Mouse (Mus musculus): Measurements from ENCODE around the gene Gabrb1. TPM values are rescaled to one million over a fixed set of nuclear protein-coding genes. Genes with fewer than 3 reads are reported as not detected.
"Not testable (repeated sequence)": the region's sequence is repeated elsewhere in the genome, so short reads cannot be mapped to it uniquely, and the experiment has no call there.

The Gabrb1 gene
- polyA plus RNA-seq, 1 experiment, result 0.01 TPM

DNA sequence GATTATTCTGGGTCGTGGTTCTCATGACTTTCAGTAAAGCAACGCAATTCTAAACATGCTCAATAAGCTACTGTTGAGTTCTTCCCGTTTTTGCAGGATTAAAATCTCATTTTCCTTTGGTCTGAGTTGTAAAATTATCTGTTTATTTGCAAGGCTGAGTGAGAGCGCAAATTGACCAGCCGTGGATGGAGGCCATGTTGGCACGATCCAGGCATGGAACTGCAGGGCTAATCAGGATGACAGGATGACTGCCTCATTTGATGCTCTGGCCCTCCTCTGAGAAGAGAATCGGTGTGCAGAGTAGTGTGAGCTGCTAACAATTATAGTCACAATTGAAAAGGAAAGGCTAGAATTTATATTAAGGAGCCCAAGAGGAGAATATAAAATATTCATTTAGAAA, 480.3 kb downstream of the Gabrb1 start:
- Histone ChIP-seq H3K79me3 (ENCODE audit: low read depth) (no peaks in the 10 kb centered on the region), H3ac (ENCODE audit: control insufficient read depth, insufficient read length, low read depth) (no peak overlapping the region), H3K27me3 (ENCODE audit: control insufficient read depth, insufficient read depth, insufficient read length) (no peaks in the 10 kb centered on the region), H3K36me3 (ENCODE audit: control insufficient read depth, insufficient read depth) (no peaks in the 10 kb centered on the region), H3K79me2 (ENCODE audit: control insufficient read depth, insufficient read depth) (no peaks in the 10 kb centered on the region), H3K4me3 (ENCODE audit: insufficient read depth, poor library complexity, severe bottlenecking) (no peak overlapping the region)
- TF ChIP-seq MYOD1 (IDR thresholded peaks at IDR 0.05; ENCODE audit: control insufficient read depth, insufficient read length, low read depth) (no peak), FOSL1 (IDR thresholded peaks at IDR 0.05; ENCODE audit: insufficient read depth, low read length, poor library complexity, severe bottlenecking) (no peak), CTCF (IDR thresholded peaks at IDR 0.05; ENCODE audit: control insufficient read depth, insufficient read depth, insufficient read length) (no peak), MYOG (IDR thresholded peaks at IDR 0.05; ENCODE audit: control insufficient read depth, extremely low read depth, insufficient read length) (no peak), CEBPB (IDR thresholded peaks at IDR 0.05; ENCODE audit: low read depth) (no peak), MAX (IDR thresholded peaks at IDR 0.05) (no peak), USF1 (IDR thresholded peaks at IDR 0.05; ENCODE audit: low read depth) (no peak)

DNA sequence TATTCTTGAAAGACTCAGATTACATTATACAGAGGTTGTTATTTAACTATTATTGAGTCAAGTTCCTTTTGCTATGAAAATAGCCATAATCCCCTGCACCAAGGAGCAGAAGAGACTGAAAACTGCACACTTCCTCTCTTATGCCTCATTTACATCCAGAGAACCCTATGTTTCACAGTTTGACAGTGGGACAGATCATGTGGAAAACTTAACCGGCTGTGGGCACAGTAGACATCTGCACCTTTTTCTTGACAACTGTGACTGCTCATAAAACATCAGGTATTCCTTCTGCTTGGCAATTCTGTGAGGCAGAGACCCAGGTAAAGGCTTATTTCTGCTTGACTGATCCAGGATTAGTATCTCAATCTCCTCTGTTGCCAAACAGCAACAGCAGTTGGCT, 481.7 kb downstream of the Gabrb1 start:
- Histone ChIP-seq H3K4me3 (ENCODE audit: insufficient read depth, poor library complexity, severe bottlenecking) (no peak overlapping the region), H3K36me3 (ENCODE audit: control insufficient read depth, insufficient read depth) (no peaks in the 10 kb centered on the region), H3K27me3 (ENCODE audit: control insufficient read depth, insufficient read depth, insufficient read length) (no peaks in the 10 kb centered on the region), H3ac (ENCODE audit: control insufficient read depth, insufficient read length, low read depth) (no peak overlapping the region), H3K79me3 (ENCODE audit: low read depth) (no peaks in the 10 kb centered on the region), H3K79me2 (ENCODE audit: control insufficient read depth, insufficient read depth) (no peaks in the 10 kb centered on the region)
- no peak for TF ChIP-seq FOSL1 (IDR thresholded peaks at IDR 0.05; ENCODE audit: insufficient read depth, low read length, poor library complexity, severe bottlenecking)
- no peak for TF ChIP-seq CTCF (IDR thresholded peaks at IDR 0.05; ENCODE audit: control insufficient read depth, insufficient read depth, insufficient read length)
- TF ChIP-seq CEBPB (IDR thresholded peaks at IDR 0.05; ENCODE audit: low read depth), result no peak
- TF ChIP-seq MYOG (IDR thresholded peaks at IDR 0.05; ENCODE audit: control insufficient read depth, extremely low read depth, insufficient read length), result no peak
- no peak for TF ChIP-seq MYOD1 (IDR thresholded peaks at IDR 0.05; ENCODE audit: control insufficient read depth, insufficient read length, low read depth)
- no peak for TF ChIP-seq MAX (IDR thresholded peaks at IDR 0.05)
- no peak for TF ChIP-seq USF1 (IDR thresholded peaks at IDR 0.05; ENCODE audit: low read depth)

DNA sequence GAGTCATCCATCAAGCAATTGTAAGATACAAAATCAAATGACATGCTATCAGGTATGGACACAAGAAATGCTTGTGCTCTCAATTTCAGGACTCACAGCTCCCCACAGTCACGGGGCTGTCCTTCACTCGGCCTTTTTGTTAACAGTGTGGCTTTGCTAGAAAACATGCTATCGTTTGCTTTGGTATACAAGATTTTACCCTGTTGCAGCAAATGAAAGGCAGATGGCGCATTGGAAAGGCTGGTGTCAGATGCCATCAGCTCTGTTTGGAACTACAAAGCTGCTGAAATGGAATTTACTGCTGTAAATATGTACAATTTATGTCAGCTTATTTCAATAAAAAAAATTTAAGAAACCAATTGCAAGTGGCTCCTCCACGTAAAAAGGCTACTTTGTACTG, 490.8 kb downstream of the Gabrb1 start:
- no peaks in the 10 kb centered on the region for H3K27me3 ChIP-seq (ENCODE audit: control insufficient read depth, insufficient read depth, insufficient read length)
- no peaks in the 10 kb centered on the region for H3K79me2 ChIP-seq (ENCODE audit: control insufficient read depth, insufficient read depth)
- H3K79me3 ChIP-seq (ENCODE audit: low read depth), result no peaks in the 10 kb centered on the region
- H3K36me3 ChIP-seq (ENCODE audit: control insufficient read depth, insufficient read depth), result peaks cover 4% of the 10 kb centered on the region
- TF ChIP-seq MYOG (IDR thresholded peaks at IDR 0.05; ENCODE audit: control insufficient read depth, extremely low read depth, insufficient read length), result no peak
- TF ChIP-seq CTCF (IDR thresholded peaks at IDR 0.05; ENCODE audit: control insufficient read depth, insufficient read depth, insufficient read length), result no peak
- no peak for TF ChIP-seq MYOD1 (IDR thresholded peaks at IDR 0.05; ENCODE audit: control insufficient read depth, insufficient read length, low read depth)
- TF ChIP-seq CEBPB (IDR thresholded peaks at IDR 0.05; ENCODE audit: low read depth), result no peak
- TF ChIP-seq MAX (IDR thresholded peaks at IDR 0.05), result no peak
- no peak for TF ChIP-seq USF1 (IDR thresholded peaks at IDR 0.05; ENCODE audit: low read depth)
- TF ChIP-seq FOSL1 (IDR thresholded peaks at IDR 0.05; ENCODE audit: insufficient read depth, low read length, poor library complexity, severe bottlenecking), result no peak
- no peak overlapping the region for H3ac ChIP-seq (ENCODE audit: control insufficient read depth, insufficient read length, low read depth)
- H3K4me3 ChIP-seq (ENCODE audit: insufficient read depth, poor library complexity, severe bottlenecking), result no peak overlapping the region

DNA sequence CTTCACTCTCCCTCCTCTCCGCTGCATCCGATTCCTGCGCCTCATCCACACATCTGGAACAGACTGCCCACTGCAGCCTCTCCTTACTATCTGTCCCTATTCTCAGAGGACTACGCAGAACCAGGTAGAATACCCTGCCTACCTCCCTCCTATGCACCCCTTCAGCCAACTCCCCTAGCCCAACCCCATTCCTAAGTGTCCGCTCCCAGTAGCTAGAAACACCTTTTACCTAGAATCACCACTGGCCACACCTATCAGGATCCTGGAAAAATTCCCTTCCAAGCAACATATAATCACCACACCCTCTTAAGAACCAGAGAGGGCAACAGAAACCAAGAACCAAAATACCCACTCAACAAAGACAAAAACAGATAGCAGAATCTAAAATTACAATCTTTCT, 493.0 kb downstream of the Gabrb1 start:
- Histone ChIP-seq H3K27me3 (ENCODE audit: control insufficient read depth, insufficient read depth, insufficient read length) (no peaks in the 10 kb centered on the region), H3ac (ENCODE audit: control insufficient read depth, insufficient read length, low read depth) (no peak overlapping the region), H3K79me3 (ENCODE audit: low read depth) (no peaks in the 10 kb centered on the region), H3K4me3 (ENCODE audit: insufficient read depth, poor library complexity, severe bottlenecking) (no peak overlapping the region), H3K36me3 (ENCODE audit: control insufficient read depth, insufficient read depth) (peaks cover 7% of the 10 kb centered on the region), H3K79me2 (ENCODE audit: control insufficient read depth, insufficient read depth) (no peaks in the 10 kb centered on the region)
- TF ChIP-seq MYOG (IDR thresholded peaks at IDR 0.05; ENCODE audit: control insufficient read depth, extremely low read depth, insufficient read length), result no peak
- TF ChIP-seq USF1 (IDR thresholded peaks at IDR 0.05; ENCODE audit: low read depth), result no peak
- TF ChIP-seq MAX (IDR thresholded peaks at IDR 0.05), result no peak
- no peak for TF ChIP-seq FOSL1 (IDR thresholded peaks at IDR 0.05; ENCODE audit: insufficient read depth, low read length, poor library complexity, severe bottlenecking)
- no peak for TF ChIP-seq MYOD1 (IDR thresholded peaks at IDR 0.05; ENCODE audit: control insufficient read depth, insufficient read length, low read depth)
- no peak for TF ChIP-seq CEBPB (IDR thresholded peaks at IDR 0.05; ENCODE audit: low read depth)
- no peak for TF ChIP-seq CTCF (IDR thresholded peaks at IDR 0.05; ENCODE audit: control insufficient read depth, insufficient read depth, insufficient read length)

DNA sequence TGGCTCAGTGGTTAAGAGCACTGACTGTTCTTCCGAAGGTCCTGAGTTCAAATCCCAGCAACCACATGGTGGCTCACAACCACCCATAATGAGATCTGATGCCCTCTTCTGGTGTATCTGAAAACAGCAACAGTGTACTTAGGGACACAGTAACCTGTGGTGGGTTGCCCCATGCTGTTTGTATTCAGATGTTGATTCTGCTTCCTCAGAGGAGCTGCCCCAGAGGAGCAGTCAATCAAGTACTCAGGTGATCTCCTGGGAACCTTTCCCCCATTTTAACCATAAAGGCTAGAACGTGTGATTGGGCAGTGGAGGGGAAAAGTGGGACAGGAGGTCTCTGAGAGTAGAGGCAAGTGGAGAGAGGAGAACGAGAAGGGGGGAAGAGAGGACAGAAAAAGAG, 497.8 kb downstream of the Gabrb1 start:
- H3ac ChIP-seq (ENCODE audit: control insufficient read depth, insufficient read length, low read depth); H3K27me3 ChIP-seq (ENCODE audit: control insufficient read depth, insufficient read depth, insufficient read length); H3K4me3 ChIP-seq (ENCODE audit: insufficient read depth, poor library complexity, severe bottlenecking); H3K79me2 ChIP-seq (ENCODE audit: control insufficient read depth, insufficient read depth); H3K79me3 ChIP-seq (ENCODE audit: low read depth): not testable (repeated sequence)
- H3K36me3 ChIP-seq (ENCODE audit: control insufficient read depth, insufficient read depth), result peaks cover 39% of the 10 kb centered on the region

DNA sequence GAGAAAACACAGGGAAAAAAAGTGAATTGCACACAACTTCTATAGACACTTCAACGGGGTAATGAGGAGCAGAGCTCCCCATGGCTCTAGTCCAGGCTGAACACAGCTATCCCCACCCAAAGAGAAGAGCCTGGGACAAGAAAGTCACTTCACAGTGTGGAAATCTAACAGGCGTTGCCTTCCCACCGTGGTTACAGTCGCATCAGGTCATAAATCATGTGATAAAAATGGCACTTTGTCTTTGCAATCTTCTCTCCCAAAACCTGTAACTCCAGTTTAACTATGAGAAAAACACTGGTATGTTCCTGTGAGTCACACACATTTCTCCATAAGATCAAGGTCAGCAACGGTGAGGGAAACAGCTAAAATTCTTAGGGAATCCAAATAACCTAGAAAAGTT, 498.7 kb downstream of the Gabrb1 start:
- no peak overlapping the region for H3K4me3 ChIP-seq (ENCODE audit: insufficient read depth, poor library complexity, severe bottlenecking)
- no peaks in the 10 kb centered on the region for H3K79me2 ChIP-seq (ENCODE audit: control insufficient read depth, insufficient read depth)
- H3ac ChIP-seq (ENCODE audit: control insufficient read depth, insufficient read length, low read depth), result no peak overlapping the region
- peaks cover 48% of the 10 kb centered on the region for H3K36me3 ChIP-seq (ENCODE audit: control insufficient read depth, insufficient read depth)
- no peaks in the 10 kb centered on the region for H3K27me3 ChIP-seq (ENCODE audit: control insufficient read depth, insufficient read depth, insufficient read length)
- H3K79me3 ChIP-seq (ENCODE audit: low read depth), result no peaks in the 10 kb centered on the region
- TF ChIP-seq MAX (IDR thresholded peaks at IDR 0.05), result no peak

Data from C2C12 (cell line).